Mouse (Mus musculus) midbrain, postnatal 0 days (tissue): ENCODE data around the gene Scamp1. TPM values are rescaled to one million over a fixed set of nuclear protein-coding genes. Genes with fewer than 3 reads are reported as not detected.

Experiments used
- ATAC-seq: fragments of 200-750 bp; cut with Nextera tagmentation; 2 replicates; pipeline ENCODE4 v1.8.0; 2017; ENCODE audit warnings: moderate number of reproducible peaks, mild to moderate bottlenecking, moderate TSS enrichment, moderate library complexity; ENCODE audit not compliant: low FRiP score
- DNase-seq: peaks from one replicate; pipeline ENCODE4 v3.0.0-alpha.2; 2015; ENCODE audit warnings: low spot score
- H3K27ac ChIP-seq: fragments of 300-500 bp; sonication (generic); 2 replicates; pipeline ENCODE4 v1.5.1; 2014; ENCODE audit warnings: low read depth, mild to moderate bottlenecking, low read length, mixed read lengths
- H3K27me3 ChIP-seq: fragments of 300-500 bp; sonication (generic); 2 replicates; pipeline ENCODE4 v1.6.1; 2014; ENCODE audit warnings: low read length, control low read depth, mixed read lengths; ENCODE audit not compliant: insufficient read depth
- H3K36me3 ChIP-seq: fragments of 300-500 bp; sonication (generic); 2 replicates; pipeline ENCODE4 v1.6.1; 2014; ENCODE audit warnings: low read length, control low read depth, mixed read lengths; ENCODE audit not compliant: insufficient read depth
- H3K4me1 ChIP-seq: fragments of 300-500 bp; sonication (generic); 2 replicates; pipeline ENCODE4 v1.6.1; 2014; ENCODE audit warnings: mild to moderate bottlenecking, control low read depth, antibody characterized with exemption, low read length, mixed read lengths; ENCODE audit not compliant: insufficient read depth
- H3K4me2 ChIP-seq: fragments of 300-500 bp; sonication (generic); 2 replicates; pipeline ENCODE4 v1.6.1; 2014; ENCODE audit warnings: low read depth, mild to moderate bottlenecking, low read length, mixed read lengths; ENCODE audit not compliant: poor library complexity, severe bottlenecking
- H3K4me3 ChIP-seq: fragments of 300-500 bp; sonication (generic); 2 replicates; pipeline ENCODE4 v1.5.1; 2014; ENCODE audit warnings: low read depth, mild to moderate bottlenecking, low read length, moderate library complexity
- H3K9ac ChIP-seq: fragments of 300-500 bp; sonication (generic); replicated peaks from 2 replicates; pipeline ENCODE4 v1.6.1; 2014; ENCODE audit warnings: mild to moderate bottlenecking, low read length, moderate library complexity, mixed read lengths; ENCODE audit not compliant: poor library complexity, severe bottlenecking
- H3K9me3 ChIP-seq: fragments of 300-500 bp; sonication (generic); 2 replicates; pipeline ENCODE4 v1.6.1; 2016; ENCODE audit warnings: low read length, control low read depth
- CTCF ChIP-seq: IDR thresholded peaks from 2 replicates; pipeline ENCODE4 v1.5.1; 2016; ENCODE audit warnings: antibody characterized with exemption, mild to moderate bottlenecking
- WGBS: fragments of 180-500 bp; shearing (Covaris S2); extraction: QIAGEN DNeasy Blood & Tissue Kit; methylation state at CpG from one replicate; pipeline ENCODE4 v1.1.7; 2014; 5-methylcytosine and 5-hydroxymethylcytosine counted together
- polyA plus RNA-seq: library from polyadenylated mRNA; unstranded; fragments of >200 nt; fragmentation: Nextera tagmentation; extraction: Ambion mirVana; gene quantifications from 2 replicates; pipeline ENCODE4 v1.2.1, GENCODE M21; 2015
- total RNA-seq: library from RNA; depleted of rRNA; stranded (reverse); fragments of >200 nt; gene quantifications from 2 replicates; pipeline ENCODE4 v1.2.3, GENCODE M21; 2014

Scamp1 gene
- total and polyA plus RNA-seq, 2 experiments from 2014 or later = 124 to 166 TPM

GRCm38 (mm10) chr13:94169325-94169916 is 116.2 kb downstream of the Scamp1 start:
- H3K27me3 ChIP-seq = 0 out of 2 replicates have a peak, but pooled peaks cover 3% of the 10 kb centered on the region
- 51% methylated on average over 6 of the region's 6 CpGs for WGBS
- no peak overlapping the region for H3K4me2 ChIP-seq
- TF ChIP-seq CTCF = no peak
- DNase-seq = no peak
- H3K4me3 ChIP-seq = no peak overlapping the region
- H3K36me3 ChIP-seq = no peaks in the 10 kb centered on the region
- H3K4me1 ChIP-seq = peaks cover 7% of the 10 kb centered on the region; the same call in 1 of the 2 replicates
- no peak for ATAC-seq
- H3K9ac ChIP-seq = no peak overlapping the region
- no peak overlapping the region for H3K27ac ChIP-seq
- no peaks in the 10 kb centered on the region for H3K9me3 ChIP-seq

- Histone ChIP-seq H3K36me3 (no peaks in the 10 kb centered on the region), H3K27ac (no peak overlapping the region), H3K27me3 (0 out of 2 replicates have a peak, but pooled peaks cover 3% of the 10 kb centered on the region), H3K4me2 (no peak overlapping the region), H3K4me3 (no peak overlapping the region), H3K4me1 (no peaks in the 10 kb centered on the region), H3K9ac (no peak overlapping the region), H3K9me3 (no peaks in the 10 kb centered on the region)
- no peak for TF ChIP-seq CTCF
- DNase-seq (no peak), ATAC-seq (no peak)
- 83% methylated on average over 5 of the region's 5 CpGs for WGBS
These were observed 117.3 kb downstream of the Scamp1 start for GRCm38 (mm10) chr13:94168319-94168718.

DNA sequence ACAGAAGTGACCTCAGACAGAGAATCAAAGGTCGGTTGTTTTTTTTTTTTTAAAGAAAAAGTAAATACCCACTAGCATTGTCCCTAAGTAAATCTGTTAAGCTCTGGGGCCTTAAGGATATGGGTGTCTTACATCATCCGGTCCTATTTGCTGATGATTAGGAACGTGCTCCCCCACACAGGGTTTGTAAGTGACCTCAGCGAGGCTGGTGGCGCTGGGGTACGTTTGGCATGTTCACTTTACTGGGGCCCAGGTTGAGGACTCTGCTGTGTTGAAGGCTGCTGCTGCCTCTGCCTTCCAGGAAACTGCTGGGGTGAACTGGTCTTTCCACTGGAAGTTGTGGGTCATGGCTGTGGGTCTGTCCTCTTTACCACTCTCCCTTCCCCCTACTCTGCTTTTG is 121.2 kb downstream of the Scamp1 start:
- 86% methylated on average over 6 of the region's 6 CpGs for WGBS
- H3K4me3 ChIP-seq = no peak overlapping the region
- no peaks in the 10 kb centered on the region for H3K9me3 ChIP-seq
- TF ChIP-seq CTCF = no peak
- no peak overlapping the region for H3K9ac ChIP-seq
- H3K4me1 ChIP-seq = no peaks in the 10 kb centered on the region
- H3K4me2 ChIP-seq = no peak overlapping the region
- DNase-seq (no peak), ATAC-seq (no peak)
- H3K27me3 ChIP-seq = no peaks in the 10 kb centered on the region
- H3K27ac ChIP-seq = no peak overlapping the region
- H3K36me3 ChIP-seq = no peaks in the 10 kb centered on the region

DNA sequence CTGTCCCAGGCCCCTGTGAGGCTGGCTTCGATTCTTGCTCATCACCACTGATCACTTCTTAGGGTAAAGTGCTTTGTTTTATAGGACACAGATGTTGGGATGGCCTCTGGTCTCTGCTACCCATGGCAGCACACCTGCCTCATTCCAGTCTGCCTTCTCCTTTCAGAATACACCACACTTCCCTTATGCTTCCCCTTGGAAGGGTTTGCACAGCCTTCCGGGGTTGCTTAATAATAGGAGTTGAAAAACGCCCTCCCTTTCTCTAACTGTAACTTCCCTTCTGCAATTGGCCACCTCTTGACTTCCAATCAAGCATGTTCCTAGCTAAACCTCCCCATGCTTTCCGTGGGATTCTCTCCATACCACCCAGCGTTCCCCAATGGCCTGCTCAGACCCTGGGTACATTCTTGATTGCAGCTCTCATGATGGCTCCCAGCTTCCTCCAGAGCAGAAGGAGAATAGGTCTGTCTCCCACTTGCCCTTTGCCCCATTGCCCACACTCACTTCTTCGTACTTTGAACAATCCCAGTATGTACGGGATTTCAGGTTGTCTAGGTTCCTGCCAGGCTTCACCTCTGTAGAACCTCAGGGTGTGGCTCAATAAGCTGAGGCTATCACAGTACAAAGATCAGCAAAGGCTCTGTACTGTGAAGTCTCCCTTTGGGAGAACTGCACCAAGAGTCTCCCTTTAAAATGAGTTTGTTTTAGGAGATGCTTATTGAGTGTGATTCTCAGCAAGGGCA is 126.0 kb downstream of the Scamp1 start:
- Histone ChIP-seq H3K27ac (no peak overlapping the region), H3K36me3 (no peaks in the 10 kb centered on the region), H3K9ac (no peak overlapping the region), H3K9me3 (no peaks in the 10 kb centered on the region), H3K4me3 (no peak overlapping the region), H3K4me2 (no peak overlapping the region), H3K27me3 (no peaks in the 10 kb centered on the region), H3K4me1 (no peaks in the 10 kb centered on the region)
- no peak for ATAC-seq
- no peak for TF ChIP-seq CTCF
- WGBS = 85% methylated on average over 7 of the region's 7 CpGs
- no peak for DNase-seq

DNA sequence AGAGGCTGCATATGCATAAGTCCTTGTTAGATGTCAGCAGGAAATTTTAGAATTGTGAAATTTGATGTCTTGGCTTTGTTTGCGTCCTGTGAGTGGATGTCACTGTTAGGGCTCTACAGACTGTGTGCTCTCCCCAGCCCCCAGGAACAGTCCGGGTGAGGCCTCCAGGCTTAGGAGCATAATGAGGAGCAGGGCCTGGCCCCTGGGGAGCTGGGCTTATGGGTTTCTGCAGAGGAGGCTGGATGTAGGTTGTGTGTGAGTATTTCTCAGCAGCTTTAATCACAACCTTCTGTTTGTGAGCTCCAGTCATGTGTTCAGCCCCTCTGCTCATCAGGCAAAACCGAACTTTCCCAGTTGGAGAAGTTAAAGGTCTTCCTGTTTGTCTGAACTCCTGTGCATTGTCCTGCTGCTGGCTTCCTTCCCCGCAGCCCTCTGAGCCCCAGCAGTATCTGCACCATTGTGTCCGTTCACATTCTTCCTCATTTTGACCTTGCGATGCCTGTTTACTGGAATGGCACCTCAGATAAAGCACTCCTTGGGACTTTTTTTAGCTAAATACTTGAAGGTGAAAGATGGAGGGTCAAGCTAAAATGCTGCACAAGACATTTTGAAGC is 126.7 kb downstream of the Scamp1 start:
- no peak for DNase-seq
- Histone ChIP-seq H3K27ac (no peak overlapping the region), H3K36me3 (no peaks in the 10 kb centered on the region), H3K27me3 (no peaks in the 10 kb centered on the region), H3K4me2 (no peak overlapping the region), H3K4me3 (no peak overlapping the region), H3K9me3 (no peaks in the 10 kb centered on the region), H3K4me1 (no peaks in the 10 kb centered on the region), H3K9ac (no peak overlapping the region)
- no peak for ATAC-seq
- TF ChIP-seq CTCF = no peak
- WGBS = 51% methylated on average over 6 of the region's 6 CpGs
